17 mouse cellular contexts compared by ENCODE assay signal in the genomic region with DNA sequence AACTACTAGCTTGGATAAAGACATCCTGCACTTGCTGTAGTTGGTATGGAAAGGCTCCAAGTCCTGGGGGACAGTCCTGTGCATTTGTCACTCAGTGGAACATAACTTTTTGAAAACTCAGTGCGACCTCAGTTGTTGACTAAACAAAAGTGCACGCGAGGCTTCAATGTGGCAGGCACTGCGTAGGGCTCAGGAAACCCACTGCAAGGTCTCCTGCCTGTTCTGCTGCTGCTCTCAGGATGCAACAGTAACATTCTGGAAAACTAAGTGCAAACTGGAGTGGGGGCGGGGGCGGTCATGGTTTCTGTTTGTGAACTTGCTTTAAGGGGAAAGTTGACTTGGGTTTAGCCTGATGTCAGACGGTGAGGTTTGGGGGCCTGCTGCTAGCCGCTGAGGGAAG.
"Had no signal": no experiment of that assay in that cellular context is flagged by ENCODE, and none has a peak within 500 bp of the region (broad histone marks: within the 10 kb centered on the region; RNA-seq: fewer than 3 reads in every experiment).

No protein-coding gene starts in this region.

- H3K27ac ChIP-seq: left cerebral cortex, adult 2 months; limb, embryonic 13.5 days; liver, embryonic 14.5 days; macrophage; midbrain, embryonic 13.5 days; neural tube, embryonic 13.5 days had no signal

- H3K9ac ChIP-seq: limb, embryonic 13.5 days; liver, embryonic 14.5 days; liver, postnatal 0 days; lung, embryonic 14.5 days; midbrain, embryonic 13.5 days; neural tube, embryonic 13.5 days had no signal

- H3K4me3 ChIP-seq: left cerebral cortex, adult 2 months; limb, embryonic 13.5 days; midbrain, embryonic 13.5 days; neural tube, embryonic 13.5 days had no signal

- H3K27me3 ChIP-seq: limb, embryonic 13.5 days; midbrain, embryonic 13.5 days; neural tube, embryonic 13.5 days had no signal

- DNase-seq: kidney, adult 18-20 months; layer of hippocampus, postnatal 36 days; liver; liver, postnatal 0 days; lung, embryonic 14.5 days; retina, postnatal 1 day; right cerebral cortex, postnatal 25 days; spleen, adult 18-20 months; thymus, adult 18-20 months; thymus, postnatal 36 days had no signal

- ATAC-seq: liver, postnatal 0 days; lung, postnatal 0 days; midbrain, embryonic 13.5 days had no signal

- H3K4me2 ChIP-seq: limb, embryonic 13.5 days; lung, embryonic 14.5 days; midbrain, embryonic 13.5 days; neural tube, embryonic 13.5 days had no signal

- H3K9me3 ChIP-seq: limb, embryonic 13.5 days; midbrain, embryonic 13.5 days; neural tube, embryonic 13.5 days had no signal
